Mouse (Mus musculus): ENCODE data around the gene Gpa33.

DNA sequence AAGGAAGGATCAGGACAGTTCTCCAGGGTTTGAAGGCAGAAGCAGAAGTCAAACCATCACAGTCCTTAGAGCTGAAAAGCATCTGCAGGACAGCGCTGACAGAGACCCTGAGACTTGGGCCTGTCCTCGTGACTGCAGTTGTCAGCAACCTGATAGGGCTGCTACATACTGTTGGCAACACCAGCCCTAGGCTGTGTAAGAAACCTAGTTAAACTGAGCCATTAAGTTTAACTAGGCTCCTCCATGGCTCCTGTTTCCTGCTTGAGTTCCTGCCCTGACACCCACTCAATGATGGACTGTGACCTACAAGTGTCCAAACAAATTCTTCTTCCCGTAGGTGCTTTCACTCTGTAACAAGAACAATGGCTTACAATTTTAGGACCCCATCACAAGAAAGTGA, 75.1 kb downstream of the Gpa33 start:
- TF ChIP-seq CTCF (IDR thresholded peaks at IDR 0.05; ENCODE audit: control insufficient read depth, insufficient read depth, insufficient replicate concordance, low read depth, low read length), result no peak
- TF ChIP-seq POLR2A (IDR thresholded peaks at IDR 0.05; ENCODE audit: control insufficient read depth, low read depth, low read length), result no peak

Measured in testis, adult 2 months (tissue).